Comparison of ENCODE assay signal across 7 mouse cellular contexts in the genomic region with DNA sequence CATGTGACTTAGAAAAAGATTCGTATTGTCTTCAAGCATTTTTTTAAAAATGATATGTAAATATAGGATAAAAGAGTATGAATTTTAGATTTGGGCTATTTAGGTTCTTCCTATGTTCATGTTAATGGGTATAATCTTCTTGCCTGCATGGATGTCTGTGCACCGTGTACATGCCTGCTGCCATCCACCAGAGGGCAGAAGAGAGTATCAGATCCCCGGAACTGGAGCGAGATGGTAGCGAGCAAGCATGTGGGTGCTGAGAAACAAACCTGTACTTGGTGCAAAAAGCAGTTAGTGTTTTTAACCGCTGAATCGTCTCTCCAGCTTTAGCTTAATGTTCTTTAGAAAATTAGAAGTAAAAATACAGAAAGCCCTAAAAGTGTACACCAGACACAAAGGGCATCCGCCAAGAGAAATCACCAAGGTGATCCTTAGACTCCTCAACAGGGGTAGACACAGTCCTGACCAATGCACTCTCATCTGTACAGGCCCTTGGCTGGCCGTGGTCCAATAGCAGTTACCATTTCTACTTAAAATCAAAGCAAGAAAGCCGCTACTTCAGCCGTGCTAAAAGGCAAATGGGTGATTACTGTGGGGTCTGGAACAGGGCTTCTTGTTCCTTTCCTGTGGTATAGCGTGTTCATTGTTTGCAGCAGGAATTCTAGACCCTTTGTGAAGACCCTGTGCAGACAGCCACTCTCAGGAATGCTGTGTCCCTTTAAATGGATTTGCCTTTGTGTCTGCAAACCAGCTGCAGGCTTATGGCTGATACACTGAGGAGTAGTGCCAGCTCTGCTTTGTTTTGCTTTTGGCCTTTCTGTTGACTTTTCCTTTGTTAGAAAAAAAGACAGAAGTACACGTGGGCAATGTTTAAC.
DNase-seq lines count a peak whose midpoint lies in the region; ATAC-seq and TF ChIP-seq lines count a peak whose summit lies in the region.

No protein-coding gene starts in this region.

- peak; percentile 91 for TF ChIP-seq CTCF in liver, adult 2 months (IDR thresholded peaks at IDR 0.05; ENCODE audit: low read depth, low read length)
- TF ChIP-seq CTCF in olfactory bulb, adult 2 months (IDR thresholded peaks at IDR 0.05; ENCODE audit: insufficient read depth, low read depth, low read length), result peak; percentile 64; the same call in 1 of the 2 replicates

- no peaks in the 10 kb centered on the region for H3K79me2 ChIP-seq in liver, adult 2 months (ENCODE audit: control insufficient read depth, insufficient read depth, low read length)

- no peak overlapping the region for H3K4me2 ChIP-seq in hindbrain, embryonic 12.5 days (replicated peaks)

- DNase-seq in right cerebral cortex, adult 2 months (ENCODE audit: low spot score in 2 of 2), result peak; percentile 45 to 58
- no peak for DNase-seq in right cerebral cortex, postnatal 25 days
- DNase-seq in adrenal gland, adult 2 months, result peak; percentile 38
- peak; percentile 61 for DNase-seq in embryo, embryonic 11 days
- DNase-seq in liver, adult 2 months (ENCODE audit: extremely low read depth, low read depth, low spot score), result peak; percentile 34

- H3K4me3 ChIP-seq in hindbrain, embryonic 12.5 days, result no peak overlapping the region
- H3K4me3 ChIP-seq in liver, adult 2 months (ENCODE audit: insufficient read depth, low read depth, low read length), result no peak overlapping the region
- H3K4me3 ChIP-seq in olfactory bulb, adult 2 months (ENCODE audit: insufficient read depth, low read depth, low read length), result no peak overlapping the region

- H3K27me3 ChIP-seq in hindbrain, embryonic 12.5 days, result no peaks in the 10 kb centered on the region
- no peaks in the 10 kb centered on the region for H3K27me3 ChIP-seq in liver, adult 2 months (ENCODE audit: control insufficient read depth, insufficient read depth, low read length)

- H3K9ac ChIP-seq in hindbrain, embryonic 12.5 days, result no peak overlapping the region
- H3K9ac ChIP-seq in liver, adult 2 months (ENCODE audit: low read depth, low read length), result no peak overlapping the region

- no peak overlapping the region for H3K27ac ChIP-seq in hindbrain, embryonic 12.5 days
- H3K27ac ChIP-seq in liver, adult 2 months (replicated peaks; ENCODE audit: insufficient read depth, low read depth, low read length), result no peak overlapping the region
- H3K27ac ChIP-seq in olfactory bulb, adult 2 months (ENCODE audit: insufficient read depth, low read depth, low read length), result no peak overlapping the region

- ATAC-seq in hindbrain, embryonic 12.5 days (ENCODE audit: low FRiP score), result peak; percentile 59

- H3K36me3 ChIP-seq in hindbrain, embryonic 12.5 days, result no peaks in the 10 kb centered on the region
- no peaks in the 10 kb centered on the region for H3K36me3 ChIP-seq in liver, adult 2 months (ENCODE audit: control insufficient read depth, insufficient read depth, low read length)

- 51% methylated on average over 13 of the region's 13 CpGs for WGBS in hindbrain, embryonic 12.5 days
- 47% methylated on average over 13 of the region's 13 CpGs for WGBS in liver, adult 2 months
- 42% methylated on average over 13 of the region's 13 CpGs for WGBS in olfactory bulb, adult 2 months

- TF ChIP-seq POLR2A in liver, adult 2 months (IDR thresholded peaks at IDR 0.05; ENCODE audit: extremely low read depth, insufficient read depth, low read length), result no peak
- no peak for TF ChIP-seq POLR2A in olfactory bulb, adult 2 months (IDR thresholded peaks at IDR 0.05; ENCODE audit: insufficient read depth, low read depth, low read length)

- H3K9me3 ChIP-seq in hindbrain, embryonic 12.5 days (replicated peaks), result no peaks in the 10 kb centered on the region

- peaks cover 8% of the 10 kb centered on the region; the same call in 1 of the 2 replicates for H3K4me1 ChIP-seq in hindbrain, embryonic 12.5 days
- H3K4me1 ChIP-seq in liver, adult 2 months (ENCODE audit: control insufficient read depth, insufficient read depth, low read length), result no peaks in the 10 kb centered on the region
- H3K4me1 ChIP-seq in olfactory bulb, adult 2 months (ENCODE audit: control insufficient read depth, insufficient read depth, low read length), result peaks cover 3% of the 10 kb centered on the region
